Mouse (Mus musculus) myocyte (in vitro differentiated cells): ENCODE data around the gene Uts2b. TPM values are rescaled to one million over a fixed set of nuclear protein-coding genes. Genes with fewer than 3 reads are reported as not detected.
A peak's percentile ranks its signal among the peaks of the same experiment; 100 is the strongest.

ENCODE experiments used
- H3K27me3 ChIP-seq: one replicate; pipeline ENCODE4 v1.6.1; 2011; ENCODE audit not compliant: control insufficient read depth, insufficient read depth, insufficient read length
- H3K36me3 ChIP-seq: one replicate; pipeline ENCODE4 v1.6.1; 2011; ENCODE audit not compliant: control insufficient read depth, insufficient read depth
- H3K4me2 ChIP-seq: one replicate; pipeline ENCODE4 v1.6.1; 2011; ENCODE audit warnings: low read depth, control low read depth
- H3K4me3 ChIP-seq: one replicate; pipeline ENCODE4 v1.5.1; 2011; ENCODE audit warnings: mild to moderate bottlenecking, control low read depth, moderate library complexity
- H3K79me2 ChIP-seq: one replicate; pipeline ENCODE4 v1.6.1; 2011; ENCODE audit not compliant: control insufficient read depth, insufficient read depth
- H3ac ChIP-seq: one replicate; pipeline ENCODE4 v1.6.1; 2011; ENCODE audit not compliant: control insufficient read depth, insufficient read length
- CEBPB ChIP-seq: IDR thresholded peaks from 2 replicates; pipeline ENCODE4 v1.6.1; 2011; ENCODE audit warnings: mild to moderate bottlenecking, moderate library complexity; ENCODE audit not compliant: poor library complexity, insufficient read depth, severe bottlenecking
- E2F4 ChIP-seq: IDR thresholded peaks from one replicate; pipeline ENCODE4 v1.6.1; 2011; ENCODE audit warnings: mild to moderate bottlenecking, control low read depth, moderate library complexity; ENCODE audit not compliant: insufficient read depth
- MAX ChIP-seq: IDR thresholded peaks from one replicate; pipeline ENCODE4 v1.6.1; 2011; ENCODE audit warnings: low read depth, mild to moderate bottlenecking, control low read depth
- MYOD1 ChIP-seq, 3 experiments: IDR thresholded peaks; one replicate each; pipeline ENCODE4 v1.6.1; 2011; ENCODE audit warnings: control low read depth in 2 of 3, low read depth in 2 of 3, mild to moderate bottlenecking in 2 of 3, moderate library complexity in 1 of 3; ENCODE audit not compliant: insufficient read length in 2 of 3, control insufficient read depth in 1 of 3
- MYOG ChIP-seq, 3 experiments: IDR thresholded peaks; one replicate each; pipeline ENCODE4 v1.6.1; 2011; ENCODE audit warnings: control low read depth in 2 of 3, low read depth in 2 of 3, mild to moderate bottlenecking in 2 of 3; ENCODE audit not compliant: insufficient read length in 2 of 3, control insufficient read depth in 1 of 3, insufficient read depth in 1 of 3
- POLR2A ChIP-seq: IDR thresholded peaks from one replicate; pipeline ENCODE4 v1.6.1; 2011; ENCODE audit warnings: low read depth, mild to moderate bottlenecking, control low read depth, moderate library complexity; ENCODE audit not compliant: insufficient read length
- POLR2AphosphoS2 ChIP-seq: IDR thresholded peaks from one replicate; pipeline ENCODE4 v1.6.1; 2011; ENCODE audit warnings: low read depth, control low read depth; ENCODE audit not compliant: insufficient read length
- REST ChIP-seq: IDR thresholded peaks from one replicate; pipeline ENCODE4 v1.6.1; 2011; ENCODE audit warnings: mild to moderate bottlenecking, control low read depth, moderate library complexity; ENCODE audit not compliant: insufficient read depth, insufficient read length
- SRF ChIP-seq: IDR thresholded peaks from one replicate; pipeline ENCODE4 v1.6.1; 2011; ENCODE audit warnings: low read depth; ENCODE audit not compliant: control insufficient read depth, insufficient read length
- TCF12 ChIP-seq: IDR thresholded peaks from one replicate; pipeline ENCODE4 v1.6.1; 2011; ENCODE audit warnings: mild to moderate bottlenecking, control low read depth; ENCODE audit not compliant: poor library complexity, insufficient read depth, severe bottlenecking
- TCF3 ChIP-seq: IDR thresholded peaks from one replicate; pipeline ENCODE4 v1.6.1; 2011; ENCODE audit warnings: low read depth, control low read depth; ENCODE audit not compliant: insufficient read length
- USF1 ChIP-seq: IDR thresholded peaks from one replicate; pipeline ENCODE4 v1.6.1; 2011; ENCODE audit warnings: low read depth, mild to moderate bottlenecking, control low read depth, moderate library complexity
- polyA plus RNA-seq: library from polyadenylated mRNA; unstranded; fragments of >200 nt; fragmentation: generic; extraction: Trizol; gene quantifications from one replicate; pipeline ENCODE4 v1.2.1, GENCODE M21; 2012; ENCODE audit warnings: missing spikeins

The Uts2b gene
- polyA plus RNA-seq, 1 experiment, result not detected

DNA sequence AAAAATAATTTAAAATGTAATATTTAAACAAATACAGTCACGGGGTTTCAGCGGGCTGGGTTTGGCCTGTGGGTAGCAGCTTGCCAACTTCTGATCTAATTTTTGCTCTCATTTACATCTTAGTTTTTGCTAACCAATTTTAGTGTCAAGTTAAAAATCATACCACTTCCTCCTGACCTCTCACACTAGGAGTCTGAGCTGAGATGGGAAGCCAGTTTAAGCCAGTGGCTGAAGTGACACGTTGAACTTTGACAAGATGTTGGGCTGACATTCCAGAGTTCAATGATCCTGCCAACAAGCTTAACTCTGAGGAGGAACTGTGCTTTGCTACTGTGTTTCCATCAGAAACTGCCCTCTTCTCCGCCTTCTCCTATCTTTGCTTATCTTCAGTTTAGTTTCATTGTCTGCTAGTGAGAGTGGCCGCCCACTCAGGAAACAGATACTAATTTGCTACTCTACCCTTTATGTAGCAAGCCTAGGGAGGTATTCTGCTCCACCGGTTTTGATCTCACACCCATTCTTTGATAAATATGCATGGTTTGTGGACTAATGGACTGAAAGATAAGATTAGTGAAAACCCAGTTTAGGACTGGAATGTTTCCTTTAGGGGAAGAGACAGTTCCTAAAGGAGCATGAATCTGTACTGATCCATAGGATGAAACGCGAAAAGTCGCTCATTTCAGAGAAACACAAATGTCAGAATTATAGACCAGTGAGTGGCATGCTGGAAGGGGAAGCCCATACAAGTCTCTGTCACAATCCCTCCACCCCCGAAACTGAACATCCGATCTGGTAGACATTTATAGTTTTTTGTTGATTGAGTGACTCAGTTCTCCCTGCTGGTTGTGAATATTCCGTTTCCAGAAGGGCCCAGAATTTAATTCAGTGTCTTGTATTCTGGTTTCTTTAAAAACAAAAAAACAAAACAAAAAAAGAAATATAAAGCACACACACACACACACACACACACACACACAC lies 17.9 kb upstream of the Uts2b start:
- Histone ChIP-seq H3K27me3 (no peaks in the 10 kb centered on the region), H3K4me2 (peak overlapping the region; percentile 76), H3K4me3 (peak overlapping the region; percentile 63), H3ac (peak overlapping the region; percentile 97), H3K36me3 (no peaks in the 10 kb centered on the region), H3K79me2 (peaks cover 32% of the 10 kb centered on the region)
- TF ChIP-seq MYOD1 (IDR thresholded peaks at IDR 0.05; ENCODE audit: control insufficient read depth in 1 of 3, insufficient read length in 2 of 3, low read depth in 2 of 3) (no peak), MAX (no peak), E2F4 (no peak)

DNA sequence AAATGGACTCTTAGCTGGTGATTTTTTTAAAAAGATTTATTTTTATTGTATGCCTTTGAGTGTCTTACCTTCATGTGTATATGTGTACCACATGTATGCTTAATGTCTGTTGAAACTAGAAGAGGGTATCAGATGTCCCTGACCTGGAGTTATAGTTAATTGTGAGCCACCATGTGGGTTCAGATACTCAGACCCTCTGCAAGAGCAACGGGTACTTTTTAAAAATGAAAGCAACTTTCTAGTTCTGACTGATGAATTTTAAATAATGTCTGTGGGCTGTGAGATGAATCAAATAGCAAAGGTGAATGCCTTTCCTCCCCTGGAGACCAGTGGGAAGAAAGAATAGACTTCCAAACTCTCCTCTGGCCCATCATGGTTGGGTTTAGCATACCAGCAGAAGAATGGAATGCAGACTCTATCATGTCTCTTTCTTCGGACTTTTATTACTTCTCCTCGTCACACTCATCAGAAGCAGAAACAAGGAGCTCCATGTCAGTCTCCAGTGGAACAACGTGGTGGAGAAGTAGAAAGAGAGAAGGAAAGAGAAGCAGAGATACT lies 16.9 kb upstream of the Uts2b start:
- no peak overlapping the region for H3ac ChIP-seq
- peak overlapping the region; percentile 19 for H3K4me2 ChIP-seq
- no peak for TF ChIP-seq TCF12
- no peak for TF ChIP-seq POLR2AphosphoS2
- no peak for TF ChIP-seq MYOG (IDR thresholded peaks at IDR 0.05; ENCODE audit: control insufficient read depth in 1 of 3, insufficient read depth in 1 of 3, insufficient read length in 2 of 3, low read depth in 2 of 3)
- TF ChIP-seq MAX, result no peak
- no peak for TF ChIP-seq CEBPB
- TF ChIP-seq REST, result no peak
- TF ChIP-seq POLR2A, result no peak
- TF ChIP-seq TCF3, result no peak
- no peak for TF ChIP-seq USF1
- TF ChIP-seq MYOD1 (IDR thresholded peaks at IDR 0.05; ENCODE audit: control insufficient read depth in 1 of 3, insufficient read length in 2 of 3, low read depth in 2 of 3), result no peak
- no peak for TF ChIP-seq E2F4
- no peak for TF ChIP-seq SRF
- H3K27me3 ChIP-seq, result no peaks in the 10 kb centered on the region
- H3K4me3 ChIP-seq, result no peak overlapping the region
- H3K79me2 ChIP-seq, result peaks cover 28% of the 10 kb centered on the region
- H3K36me3 ChIP-seq, result no peaks in the 10 kb centered on the region

DNA sequence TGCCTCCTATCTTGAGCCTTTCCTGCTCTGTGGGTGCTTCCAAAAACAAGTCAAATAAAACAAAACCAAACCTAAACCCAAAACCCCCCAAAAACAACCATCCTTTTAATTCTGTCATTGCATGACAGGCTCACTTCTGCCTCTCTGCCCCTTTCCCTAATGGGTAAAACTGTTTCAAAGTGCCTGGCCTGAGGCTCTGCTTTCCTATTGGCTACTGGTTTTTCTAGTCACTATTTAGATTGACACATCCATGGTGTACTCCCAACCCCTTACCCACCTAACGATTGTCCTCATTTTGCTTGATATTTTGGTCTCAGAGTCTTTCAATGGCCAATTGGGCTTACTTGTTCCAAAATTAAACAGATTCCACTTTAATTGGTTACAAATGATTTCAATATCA lies 15.6 kb upstream of the Uts2b start:
- H3K36me3 ChIP-seq, result no peaks in the 10 kb centered on the region
- peaks cover 15% of the 10 kb centered on the region for H3K79me2 ChIP-seq
- TF ChIP-seq MAX, result no peak
- TF ChIP-seq CEBPB, result no peak
- TF ChIP-seq E2F4, result no peak
- TF ChIP-seq MYOD1 (IDR thresholded peaks at IDR 0.05; ENCODE audit: control insufficient read depth in 1 of 3, insufficient read length in 2 of 3, low read depth in 2 of 3), result no peak
- no peak for TF ChIP-seq SRF
- TF ChIP-seq POLR2A, result no peak
- TF ChIP-seq TCF12, result no peak
- no peak for TF ChIP-seq REST
- TF ChIP-seq USF1, result no peak
- no peak for TF ChIP-seq MYOG (IDR thresholded peaks at IDR 0.05; ENCODE audit: control insufficient read depth in 1 of 3, insufficient read depth in 1 of 3, insufficient read length in 2 of 3, low read depth in 2 of 3)
- peak overlapping the region; percentile 7 for H3K4me2 ChIP-seq
- no peak overlapping the region for H3K4me3 ChIP-seq
- H3K27me3 ChIP-seq, result no peaks in the 10 kb centered on the region
- H3ac ChIP-seq, result no peak overlapping the region

DNA sequence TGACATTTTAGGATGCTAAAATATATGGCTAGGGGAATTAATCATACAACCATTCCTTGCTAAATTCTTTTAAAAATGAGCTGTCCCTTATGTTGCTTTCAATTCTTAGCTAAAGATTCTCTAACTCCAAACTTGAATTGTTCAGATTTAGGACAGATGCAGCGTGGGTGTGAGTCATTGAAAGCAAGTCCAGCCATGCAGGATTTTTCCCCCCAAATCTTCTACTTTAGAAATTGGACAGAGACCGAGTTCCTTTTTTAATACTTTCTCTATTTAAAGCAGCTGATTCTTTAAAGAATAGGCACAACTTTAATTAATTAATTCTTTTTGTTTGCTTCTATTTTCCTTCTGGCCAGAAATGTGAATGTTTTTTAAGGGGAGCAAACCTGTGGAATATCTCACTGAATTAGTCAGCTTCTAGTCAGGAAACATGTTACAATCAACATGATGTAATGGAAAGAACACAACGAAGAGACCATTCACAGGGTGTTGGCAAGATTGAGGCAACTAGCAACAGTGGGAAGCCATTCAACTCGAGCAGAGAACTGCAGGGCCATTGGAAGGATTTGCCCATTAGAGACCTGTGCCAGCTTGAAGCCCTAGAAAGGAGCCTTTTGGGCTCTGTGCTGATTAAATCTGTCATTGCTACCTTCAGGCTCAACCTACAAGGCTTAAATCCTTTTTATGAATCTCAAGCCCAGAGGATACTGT lies 15.0 kb upstream of the Uts2b start:
- Histone ChIP-seq H3ac (no peak overlapping the region), H3K4me2 (peak overlapping the region; percentile 7), H3K4me3 (no peak overlapping the region), H3K79me2 (peaks cover 9% of the 10 kb centered on the region), H3K27me3 (no peaks in the 10 kb centered on the region), H3K36me3 (no peaks in the 10 kb centered on the region)
- TF ChIP-seq CEBPB (no peak), E2F4 (no peak), MAX (no peak), REST (no peak), TCF3 (no peak), MYOG (IDR thresholded peaks at IDR 0.05; ENCODE audit: control insufficient read depth in 1 of 3, insufficient read depth in 1 of 3, insufficient read length in 2 of 3, low read depth in 2 of 3) (no peak), POLR2A (no peak), TCF12 (no peak)

DNA sequence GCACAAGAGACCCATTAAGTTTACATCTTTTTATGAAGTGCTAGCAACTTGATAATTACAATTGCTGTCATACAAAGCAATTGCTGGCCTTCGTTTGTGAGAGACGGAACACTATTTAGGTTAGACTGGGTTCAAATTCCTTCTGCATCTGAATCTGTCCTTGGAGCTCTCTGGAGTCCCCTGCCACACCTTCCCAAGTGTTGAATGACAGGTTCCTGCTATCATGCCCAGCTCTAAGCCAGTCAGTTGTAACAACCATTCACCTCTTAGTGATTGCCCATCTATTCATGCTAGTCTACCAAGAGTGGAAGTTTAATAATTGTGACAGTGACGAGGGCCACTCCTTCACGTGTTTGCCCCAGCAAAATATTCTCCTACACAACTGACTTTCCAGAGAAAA lies 12.2 kb upstream of the Uts2b start:
- no peak overlapping the region for H3K4me2 ChIP-seq
- no peaks in the 10 kb centered on the region for H3K27me3 ChIP-seq
- no peaks in the 10 kb centered on the region for H3K36me3 ChIP-seq
- H3K4me3 ChIP-seq, result no peak overlapping the region
- TF ChIP-seq USF1, result no peak
- no peak for TF ChIP-seq CEBPB
- no peak for TF ChIP-seq REST
- TF ChIP-seq POLR2AphosphoS2, result no peak
- no peak for TF ChIP-seq MYOD1 (IDR thresholded peaks at IDR 0.05; ENCODE audit: control insufficient read depth in 1 of 3, insufficient read length in 2 of 3, low read depth in 2 of 3)
- no peak for TF ChIP-seq E2F4
- no peak for TF ChIP-seq POLR2A
- TF ChIP-seq MAX, result no peak
- no peak for TF ChIP-seq TCF12
- no peak for TF ChIP-seq SRF
- no peak for TF ChIP-seq TCF3
- H3K79me2 ChIP-seq, result no peaks in the 10 kb centered on the region
- no peak overlapping the region for H3ac ChIP-seq
